Mouse (Mus musculus): Measurements from ENCODE around the gene Rnpepl1.

DNA sequence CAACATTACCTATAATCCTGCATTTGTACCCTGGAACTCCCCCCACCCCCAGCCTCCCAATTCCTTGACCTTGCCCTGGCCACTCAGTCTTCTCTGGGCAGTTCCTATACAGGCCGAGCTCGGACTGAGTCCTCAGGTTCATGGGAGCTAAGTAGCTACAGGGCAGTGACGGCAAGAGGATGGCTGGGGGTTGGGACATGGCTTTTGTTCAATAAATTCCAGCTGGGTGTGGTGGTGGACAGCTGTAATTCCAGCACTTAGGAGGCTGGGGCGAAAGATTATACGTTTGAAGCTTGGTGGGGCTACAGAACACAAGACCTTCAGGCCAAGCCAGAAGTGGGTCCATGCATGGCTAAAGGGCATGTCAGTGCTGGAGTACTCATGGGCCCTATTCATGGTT, 30.5 kb upstream of the Rnpepl1 start:
- TF ChIP-seq POLR2A (IDR thresholded peaks at IDR 0.05; ENCODE audit: control insufficient read depth, low read depth, low read length) (no peak), CTCF (IDR thresholded peaks at IDR 0.05; ENCODE audit: control insufficient read depth, insufficient read depth, insufficient replicate concordance, low read depth, low read length) (no peak)
